10 mouse cellular contexts compared by ENCODE assay signal in genomic region chr1:176827365-176827764, GRCm38 (mm10). TPM values are rescaled to one million over a fixed set of nuclear protein-coding genes. Genes with fewer than 3 reads are reported as not detected.
DNase-seq lines count a peak whose midpoint lies in the region; ATAC-seq and TF ChIP-seq lines count a peak whose summit lies in the region.
"Had no signal": no experiment of that assay in that cellular context is flagged by ENCODE, and none has a peak within 500 bp of the region (broad histone marks: within the 10 kb centered on the region; RNA-seq: fewer than 3 reads in every experiment).

No protein-coding gene starts in this region.

- peak; percentile 81 for ATAC-seq in liver, embryonic 12.5 days
- ATAC-seq: forebrain, embryonic 15.5 days; midbrain, embryonic 15.5 days had no signal

- H3K4me3 ChIP-seq in spleen, adult 2 months (ENCODE audit: extremely low read depth, insufficient read depth, insufficient read length) = no peak overlapping the region
- no peak overlapping the region for H3K4me3 ChIP-seq in liver, embryonic 12.5 days
- H3K4me3 ChIP-seq in embryonic facial prominence, embryonic 10.5 days = no peak overlapping the region
- H3K4me3 ChIP-seq: forebrain, embryonic 15.5 days; midbrain, embryonic 15.5 days had no signal

- WGBS in spleen, adult 2 months = 74% methylated on average over 4 of the region's 4 CpGs
- WGBS in liver, embryonic 12.5 days (ENCODE audit: insufficient replicate concordance) = 17% methylated on average over 4 of the region's 4 CpGs
- 84% methylated on average over 4 of the region's 4 CpGs for WGBS in embryonic facial prominence, embryonic 10.5 days

- peaks cover 17% of the 10 kb centered on the region for H3K4me1 ChIP-seq in spleen, adult 2 months (ENCODE audit: control insufficient read depth, insufficient read depth, insufficient read length)
- peaks cover 43% of the 10 kb centered on the region for H3K4me1 ChIP-seq in liver, embryonic 12.5 days
- H3K4me1 ChIP-seq in embryonic facial prominence, embryonic 10.5 days = no peaks in the 10 kb centered on the region
- H3K4me1 ChIP-seq: forebrain, embryonic 15.5 days; midbrain, embryonic 15.5 days had no signal

- no peak for TF ChIP-seq CTCF in spleen, adult 2 months (IDR thresholded peaks at IDR 0.05; ENCODE audit: extremely low read depth, insufficient read depth, insufficient read length, insufficient replicate concordance)

- no peak for TF ChIP-seq POLR2A in spleen, adult 2 months (IDR thresholded peaks at IDR 0.05; ENCODE audit: low read depth, low read length)

- no peaks in the 10 kb centered on the region for H3K36me3 ChIP-seq in spleen, adult 2 months (ENCODE audit: control insufficient read depth, insufficient read depth, low read length)
- H3K36me3 ChIP-seq in liver, embryonic 12.5 days = 0 out of 2 replicates have a peak, but pooled peaks cover 3% of the 10 kb centered on the region
- H3K36me3 ChIP-seq in embryonic facial prominence, embryonic 10.5 days (replicated peaks) = no peaks in the 10 kb centered on the region; the same call in 1 of the 2 replicates
- H3K36me3 ChIP-seq: forebrain, embryonic 15.5 days had no signal

- H3K27ac ChIP-seq in spleen, adult 2 months (ENCODE audit: insufficient read depth, low read length) = peak overlapping the region; percentile 23
- H3K27ac ChIP-seq in liver, embryonic 12.5 days = peak overlapping the region; percentile 41; the same call in 1 of the 2 replicates
- H3K27ac ChIP-seq in embryonic facial prominence, embryonic 10.5 days (replicated peaks) = no peak overlapping the region
- H3K27ac ChIP-seq: forebrain, embryonic 15.5 days; midbrain, embryonic 15.5 days had no signal

- no peak overlapping the region for H3K4me2 ChIP-seq in liver, embryonic 12.5 days
- H3K4me2 ChIP-seq: forebrain, embryonic 15.5 days; midbrain, embryonic 15.5 days had no signal

- DNase-seq in spleen, adult 2 months (ENCODE audit: low read depth in 1 of 2, low spot score in 2 of 2) = no peak
- no peak for DNase-seq in spleen, adult 18-20 months
- DNase-seq in adrenal gland, postnatal 25 days = peak; percentile 80
- DNase-seq in skeletal muscle tissue, adult 2 months (ENCODE audit: low read depth, low spot score) = peak; percentile 77
- no peak for DNase-seq in thymus, postnatal 4 days
- DNase-seq in layer of hippocampus, postnatal 14 days (ENCODE audit: low spot score in 2 of 2) = no peak
- no peak for DNase-seq in embryonic facial prominence, embryonic 10.5 days (ENCODE audit: low spot score)

- H3K27me3 ChIP-seq in spleen, adult 2 months (ENCODE audit: control insufficient read depth, insufficient read depth, low read length) = no peaks in the 10 kb centered on the region
- H3K27me3 ChIP-seq in liver, embryonic 12.5 days (replicated peaks) = peaks cover 5% of the 10 kb centered on the region
- H3K27me3 ChIP-seq in embryonic facial prominence, embryonic 10.5 days (replicated peaks; ENCODE audit: low read depth, poor library complexity, severe bottlenecking) = no peaks in the 10 kb centered on the region
- H3K27me3 ChIP-seq: forebrain, embryonic 15.5 days; midbrain, embryonic 15.5 days had no signal

- no peak overlapping the region for H3K9ac ChIP-seq in liver, embryonic 12.5 days
- H3K9ac ChIP-seq: forebrain, embryonic 15.5 days; midbrain, embryonic 15.5 days had no signal

- no peaks in the 10 kb centered on the region for H3K9me3 ChIP-seq in liver, embryonic 12.5 days (replicated peaks)
- H3K9me3 ChIP-seq in embryonic facial prominence, embryonic 10.5 days = no peaks in the 10 kb centered on the region
- H3K9me3 ChIP-seq: forebrain, embryonic 15.5 days; midbrain, embryonic 15.5 days had no signal

RNA-seq across cellular contexts. Expression of gene Sdccag8, which starts 12.9 kb away (rescaled TPM):
- 2.7 and 4.0 TPM in 2 replicates for polyA plus RNA-seq in spleen, adult 2 months (2012; rRNA removed)
- 13.4 and 15.5 TPM in 2 replicates for total RNA-seq in adrenal gland, postnatal 25 days (2021)
- 6.4 and 6.7 TPM in 2 replicates for polyA plus RNA-seq in liver, embryonic 12.5 days (2016; fragmentation: Nextera tagmentation; extraction: Ambion mirVana)
- 10 to 100 TPM; 11.0 to 13.8 TPM for total RNA-seq in layer of hippocampus, postnatal 14 days (2021)
- polyA plus RNA-seq in embryonic facial prominence, embryonic 10.5 days (2016; fragmentation: Nextera tagmentation; extraction: Ambion mirVana) = 14.6 and 15.6 TPM in 2 replicates

RNA-seq across cellular contexts. Expression of gene Cep170, which starts 13.5 kb away (rescaled TPM):
- 4.8 and 4.9 TPM in 2 replicates for polyA plus RNA-seq in spleen, adult 2 months (2012; rRNA removed)
- 37.9 and 41.5 TPM in 2 replicates for total RNA-seq in adrenal gland, postnatal 25 days (2021)
- 9.4 and 11.5 TPM in 2 replicates for polyA plus RNA-seq in liver, embryonic 12.5 days (2016; fragmentation: Nextera tagmentation; extraction: Ambion mirVana)
- total RNA-seq in layer of hippocampus, postnatal 14 days (2021) = 100 to 1,000 TPM; 115 to 139 TPM
- polyA plus RNA-seq in embryonic facial prominence, embryonic 10.5 days (2016; fragmentation: Nextera tagmentation; extraction: Ambion mirVana) = 34.3 and 34.9 TPM in 2 replicates

Comparison
In these comparisons a context has a peak if more than half of its experiments do, and no peak if none do; other contexts are left out.
1. DNase-seq: peak in adrenal gland, postnatal 25 days (single experiment) and skeletal muscle tissue, adult 2 months (single experiment); none in spleen, adult 2 months (0 of 2), spleen, adult 18-20 months (0 of 2), thymus, postnatal 4 days (single experiment), layer of hippocampus, postnatal 14 days (0 of 2) and embryonic facial prominence, embryonic 10.5 days (single experiment).